Mouse (Mus musculus) T-helper 1 cell (primary cell): ENCODE results near the gene Kcnc2.
"Not testable (repeated sequence)": the region's sequence is repeated elsewhere in the genome, so short reads cannot be mapped to it uniquely, and the experiment has no call there.

ENCODE experiments used
- in situ Hi-C: fragments of 300-600 bp; cut with MboI, MseI; formaldehyde crosslinking; loops from one replicate; pipeline ENCODE4 v1.15.1; 2025; ENCODE audit warnings: high pct_unique_total_duplicates

Gene Kcnc2

GRCm38 (mm10) chr10:112270887-112271802, at the start of gene Kcnc2:
TSS of gene Kcnc2 (plus strand) at chr10:112271121.
- in situ Hi-C loops = no loop called here

GRCm38 (mm10) chr10:112227073-112227472, 43.8 kb upstream of the Kcnc2 start:
- in situ Hi-C loops = no loop called here

- in situ Hi-C loops = not testable (repeated sequence)
Observed at GRCm38 (mm10) chr10:112229091-112229843, 41.7 kb upstream of the Kcnc2 start.

GRCm38 (mm10) chr10:112232733-112233132, 38.2 kb upstream of the Kcnc2 start:
- in situ Hi-C loops = not testable (repeated sequence)

GRCm38 (mm10) chr10:112235396-112235940, 35.5 kb upstream of the Kcnc2 start:
- in situ Hi-C loops = not testable (repeated sequence)

- in situ Hi-C loops = no loop called here
Observed at GRCm38 (mm10) chr10:112248273-112248672, 22.6 kb upstream of the Kcnc2 start.

GRCm38 (mm10) chr10:112263467-112263866, 7.5 kb upstream of the Kcnc2 start:
- in situ Hi-C loops = no loop called here

GRCm38 (mm10) chr10:112269481-112269880, 1.4 kb upstream of the Kcnc2 start:
- in situ Hi-C loops = no loop called here

- in situ Hi-C loops = no loop called here
Observed at GRCm38 (mm10) chr10:112269939-112270781, 761 bp upstream of the Kcnc2 start.

- in situ Hi-C loops = no loop called here
Observed at GRCm38 (mm10) chr10:112271803-112272165, 863 bp downstream of the Kcnc2 start.

- in situ Hi-C loops = no loop called here
Observed at GRCm38 (mm10) chr10:112272171-112272570, 1.2 kb downstream of the Kcnc2 start.

GRCm38 (mm10) chr10:112277996-112278395, 7.1 kb downstream of the Kcnc2 start:
- in situ Hi-C loops = no loop called here

GRCm38 (mm10) chr10:112315136-112315535, 44.2 kb downstream of the Kcnc2 start:
- in situ Hi-C loops = no loop called here

- in situ Hi-C loops = no loop called here
Observed at GRCm38 (mm10) chr10:112317783-112318182, 46.9 kb downstream of the Kcnc2 start.

GRCm38 (mm10) chr10:112357669-112358362, 86.9 kb downstream of the Kcnc2 start:
- in situ Hi-C loops = no loop called here

- in situ Hi-C loops = no loop called here
Observed at GRCm38 (mm10) chr10:112358363-112358704, 87.4 kb downstream of the Kcnc2 start.

- in situ Hi-C loops = loop anchor here (10.0 kb wide), 1 partner anchor 1944 kb away; no protein-coding TSS in a partner anchor
Observed at GRCm38 (mm10) chr10:112360704-112361103, 89.8 kb downstream of the Kcnc2 start.

GRCm38 (mm10) chr10:112368369-112368768, 97.4 kb downstream of the Kcnc2 start:
- in situ Hi-C loops = loop anchor here (10.0 kb wide), 1 partner anchor 1936 kb away; no protein-coding TSS in a partner anchor

- in situ Hi-C loops = no loop called here
Observed at GRCm38 (mm10) chr10:112377163-112377562, 106.2 kb downstream of the Kcnc2 start.

GRCm38 (mm10) chr10:112378465-112378864, 107.5 kb downstream of the Kcnc2 start:
- in situ Hi-C loops = no loop called here

GRCm38 (mm10) chr10:112380590-112380989, 109.7 kb downstream of the Kcnc2 start:
- in situ Hi-C loops = no loop called here
